Mouse (Mus musculus): ENCODE measurements around the gene Stk32c. TPM values are rescaled to one million over a fixed set of nuclear protein-coding genes. Genes with fewer than 3 reads are reported as not detected.

Gene Stk32c
- polyA plus RNA-seq, 2 experiments: 0.32 to 4.1 TPM

DNA sequence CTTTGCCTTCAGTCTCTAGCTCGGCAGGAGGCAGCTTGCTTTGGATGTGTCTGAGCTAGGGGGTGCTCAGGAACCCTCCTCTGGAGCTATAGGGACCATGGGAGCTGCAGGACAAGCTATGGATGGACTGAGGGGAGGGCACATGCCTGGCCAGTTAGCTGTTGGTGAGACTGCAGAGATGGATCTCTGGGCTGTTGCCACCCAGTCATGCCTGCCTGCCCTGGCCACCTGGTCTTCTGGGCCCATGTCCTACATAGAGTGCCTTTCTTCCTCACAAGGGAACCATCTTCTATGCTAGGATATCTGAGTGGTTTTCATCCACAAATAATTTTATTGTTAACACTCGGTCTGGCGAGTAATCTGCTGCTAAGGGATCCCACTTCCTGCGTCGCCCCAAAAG, 6.4 kb upstream of the Stk32c start:
- WGBS: 77% methylated on average over 5 of the region's 5 CpGs
- no peaks in the 10 kb centered on the region for H3K36me3 ChIP-seq (ENCODE audit: control insufficient read depth, insufficient read depth, low read length)
- TF ChIP-seq POLR2A (IDR thresholded peaks at IDR 0.05; ENCODE audit: borderline replicate concordance, extremely low read depth, insufficient read depth, insufficient read length): no peak
- no peaks in the 10 kb centered on the region for H3K4me1 ChIP-seq (ENCODE audit: control insufficient read depth, insufficient read depth, low read length)
- ATAC-seq (ENCODE audit: low FRiP score, low read depth) (no peak), DNase-seq (ENCODE audit: low spot score) (no peak)
- no peak overlapping the region for H3K27ac ChIP-seq (replicated peaks; ENCODE audit: low read depth, low read length)
- H3K4me2 ChIP-seq (replicated peaks; ENCODE audit: low read depth, low read length, severe bottlenecking): no peak overlapping the region
- H3K27me3 ChIP-seq (ENCODE audit: control insufficient read depth, insufficient read depth, low read length): no peaks in the 10 kb centered on the region
- H3K9ac ChIP-seq (ENCODE audit: low read depth, low read length, severe bottlenecking): no peak overlapping the region
- H3K4me3 ChIP-seq (replicated peaks; ENCODE audit: low read length): no peak overlapping the region
- H3K9me3 ChIP-seq (ENCODE audit: control insufficient read depth, low read length): no peaks in the 10 kb centered on the region

- H3K36me3 ChIP-seq (ENCODE audit: control insufficient read depth, insufficient read depth, low read length): no peaks in the 10 kb centered on the region
- no peak overlapping the region for H3K27ac ChIP-seq (replicated peaks; ENCODE audit: low read depth, low read length)
- ATAC-seq (ENCODE audit: low FRiP score, low read depth) (no peak), DNase-seq (ENCODE audit: low spot score) (peak; percentile 26)
- H3K9me3 ChIP-seq (ENCODE audit: control insufficient read depth, low read length): no peaks in the 10 kb centered on the region
- H3K9ac ChIP-seq (ENCODE audit: low read depth, low read length, severe bottlenecking): no peak overlapping the region
- WGBS: 72% methylated on average over 6 of the region's 6 CpGs
- H3K4me3 ChIP-seq (replicated peaks; ENCODE audit: low read length): no peak overlapping the region
- no peaks in the 10 kb centered on the region for H3K27me3 ChIP-seq (ENCODE audit: control insufficient read depth, insufficient read depth, low read length)
- no peak overlapping the region for H3K4me2 ChIP-seq (replicated peaks; ENCODE audit: low read depth, low read length, severe bottlenecking)
- no peaks in the 10 kb centered on the region for H3K4me1 ChIP-seq (ENCODE audit: control insufficient read depth, insufficient read depth, low read length)
- TF ChIP-seq POLR2A (IDR thresholded peaks at IDR 0.05; ENCODE audit: borderline replicate concordance, extremely low read depth, insufficient read depth, insufficient read length): no peak
Observed at GRCm38 (mm10) chr7:139218641-139219415, 5.7 kb upstream of the Stk32c start.

DNA sequence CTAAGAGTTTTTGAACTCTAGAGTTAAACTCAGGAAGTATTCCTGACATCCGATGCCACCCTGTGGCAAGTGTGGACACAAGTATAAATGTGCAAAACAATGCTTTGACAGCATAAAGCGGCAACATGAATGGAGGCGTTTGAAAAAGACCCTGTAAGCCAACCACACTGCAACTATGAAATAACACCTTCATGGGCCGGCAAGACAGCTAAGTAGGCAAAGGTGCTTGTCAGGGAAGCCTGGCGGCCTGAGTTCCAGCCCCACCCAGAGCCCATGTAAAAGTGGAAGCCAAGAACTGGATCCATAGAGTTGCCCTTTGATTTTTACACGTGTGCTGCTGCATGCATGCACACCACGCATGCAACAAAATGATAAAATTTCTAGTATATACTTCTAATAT, 3.9 kb upstream of the Stk32c start:
- Histone ChIP-seq H3K36me3 (ENCODE audit: control insufficient read depth, insufficient read depth, low read length) (no peaks in the 10 kb centered on the region), H3K9me3 (ENCODE audit: control insufficient read depth, low read length) (no peaks in the 10 kb centered on the region), H3K9ac (ENCODE audit: low read depth, low read length, severe bottlenecking) (no peak overlapping the region), H3K4me2 (replicated peaks; ENCODE audit: low read depth, low read length, severe bottlenecking) (no peak overlapping the region), H3K27ac (replicated peaks; ENCODE audit: low read depth, low read length) (no peak overlapping the region), H3K4me3 (replicated peaks; ENCODE audit: low read length) (no peak overlapping the region), H3K27me3 (ENCODE audit: control insufficient read depth, insufficient read depth, low read length) (no peaks in the 10 kb centered on the region), H3K4me1 (ENCODE audit: control insufficient read depth, insufficient read depth, low read length) (peaks cover 4% of the 10 kb centered on the region)
- DNase-seq (ENCODE audit: low spot score) (no peak), ATAC-seq (ENCODE audit: low FRiP score, low read depth) (no peak)
- WGBS: 79% methylated on average over 7 of the region's 7 CpGs
- TF ChIP-seq POLR2A (IDR thresholded peaks at IDR 0.05; ENCODE audit: borderline replicate concordance, extremely low read depth, insufficient read depth, insufficient read length): no peak

GRCm38 (mm10) chr7:139216464-139216863, 3.4 kb upstream of the Stk32c start:
- H3K9me3 ChIP-seq (ENCODE audit: control insufficient read depth, low read length): no peaks in the 10 kb centered on the region
- no peak overlapping the region for H3K4me3 ChIP-seq (replicated peaks; ENCODE audit: low read length)
- WGBS: 94% methylated on average over 9 of the region's 9 CpGs
- H3K4me2 ChIP-seq (replicated peaks; ENCODE audit: low read depth, low read length, severe bottlenecking): no peak overlapping the region
- H3K9ac ChIP-seq (ENCODE audit: low read depth, low read length, severe bottlenecking): no peak overlapping the region
- H3K27me3 ChIP-seq (ENCODE audit: control insufficient read depth, insufficient read depth, low read length): no peaks in the 10 kb centered on the region
- DNase-seq (ENCODE audit: low spot score) (no peak), ATAC-seq (ENCODE audit: low FRiP score, low read depth) (no peak)
- H3K27ac ChIP-seq (replicated peaks; ENCODE audit: low read depth, low read length): no peak overlapping the region
- no peak for TF ChIP-seq POLR2A (IDR thresholded peaks at IDR 0.05; ENCODE audit: borderline replicate concordance, extremely low read depth, insufficient read depth, insufficient read length)
- H3K36me3 ChIP-seq (ENCODE audit: control insufficient read depth, insufficient read depth, low read length): no peaks in the 10 kb centered on the region
- peaks cover 4% of the 10 kb centered on the region for H3K4me1 ChIP-seq (ENCODE audit: control insufficient read depth, insufficient read depth, low read length)

DNA sequence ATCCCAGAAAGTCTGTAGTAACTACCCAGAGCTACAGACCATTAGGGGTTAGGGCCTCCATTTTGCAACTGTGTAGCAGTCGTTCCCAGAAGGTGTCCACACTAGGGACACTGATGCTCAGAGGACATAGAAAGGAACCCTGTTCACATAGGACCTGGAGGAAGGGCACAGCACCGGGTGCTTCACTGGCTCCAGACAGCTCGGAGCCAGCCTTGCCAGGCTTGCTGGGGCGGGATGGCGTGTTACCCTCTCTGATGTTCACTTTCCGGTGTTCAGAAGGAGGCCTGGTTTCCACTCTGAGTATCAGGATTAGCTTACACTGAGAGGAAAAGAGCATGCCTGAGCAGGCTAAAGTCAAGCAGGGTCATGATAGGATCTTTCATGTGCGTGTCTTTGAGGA, 2.8 kb upstream of the Stk32c start:
- Histone ChIP-seq H3K27me3 (ENCODE audit: control insufficient read depth, insufficient read depth, low read length) (no peaks in the 10 kb centered on the region), H3K36me3 (ENCODE audit: control insufficient read depth, insufficient read depth, low read length) (no peaks in the 10 kb centered on the region), H3K4me1 (ENCODE audit: control insufficient read depth, insufficient read depth, low read length) (peaks cover 4% of the 10 kb centered on the region), H3K9ac (ENCODE audit: low read depth, low read length, severe bottlenecking) (no peak overlapping the region), H3K4me2 (replicated peaks; ENCODE audit: low read depth, low read length, severe bottlenecking) (no peak overlapping the region), H3K4me3 (replicated peaks; ENCODE audit: low read length) (no peak overlapping the region), H3K9me3 (ENCODE audit: control insufficient read depth, low read length) (no peaks in the 10 kb centered on the region), H3K27ac (replicated peaks; ENCODE audit: low read depth, low read length) (no peak overlapping the region)
- ATAC-seq (ENCODE audit: low FRiP score, low read depth) (no peak), DNase-seq (ENCODE audit: low spot score) (no peak)
- WGBS: 75% methylated on average over 7 of the region's 7 CpGs
- no peak for TF ChIP-seq POLR2A (IDR thresholded peaks at IDR 0.05; ENCODE audit: borderline replicate concordance, extremely low read depth, insufficient read depth, insufficient read length)
